In genomic region chr9:118477281-118477931, GRCm38 (mm10) we compare ENCODE assay signal across 8 mouse cellular contexts. TPM values are rescaled to one million over a fixed set of nuclear protein-coding genes. Genes with fewer than 3 reads are reported as not detected.
DNase-seq lines count a peak whose midpoint lies in the region; ATAC-seq and TF ChIP-seq lines count a peak whose summit lies in the region.

No protein-coding gene starts in this region.

- peaks cover 91% of the 10 kb centered on the region for H3K27me3 ChIP-seq in lung, embryonic 15.5 days
- peaks cover 93% of the 10 kb centered on the region for H3K27me3 ChIP-seq in embryonic facial prominence, embryonic 14.5 days (replicated peaks; ENCODE audit: control insufficient read depth, insufficient read depth, low read length)
- peaks cover 65% of the 10 kb centered on the region for H3K27me3 ChIP-seq in hindbrain, postnatal 0 days (ENCODE audit: insufficient read depth, low read length)
- peaks cover 53% of the 10 kb centered on the region for H3K27me3 ChIP-seq in midbrain, embryonic 16.5 days (ENCODE audit: control insufficient read depth, insufficient read depth, low read depth, low read length)

- no peaks in the 10 kb centered on the region for H3K9me3 ChIP-seq in lung, embryonic 15.5 days
- H3K9me3 ChIP-seq in embryonic facial prominence, embryonic 14.5 days (ENCODE audit: control insufficient read depth, low read length) = no peaks in the 10 kb centered on the region
- no peaks in the 10 kb centered on the region for H3K9me3 ChIP-seq in hindbrain, postnatal 0 days (ENCODE audit: low read length)
- H3K9me3 ChIP-seq in midbrain, embryonic 16.5 days (replicated peaks; ENCODE audit: control insufficient read depth, low read length, poor library complexity, severe bottlenecking) = no peaks in the 10 kb centered on the region

- peaks cover 22% of the 10 kb centered on the region for H3K4me1 ChIP-seq in lung, embryonic 15.5 days
- peaks cover 14% of the 10 kb centered on the region; the same call in 1 of the 2 replicates for H3K4me1 ChIP-seq in embryonic facial prominence, embryonic 14.5 days (ENCODE audit: control insufficient read depth, insufficient read depth, low read length)
- no peaks in the 10 kb centered on the region for H3K4me1 ChIP-seq in hindbrain, postnatal 0 days (ENCODE audit: insufficient read depth, low read length)
- H3K4me1 ChIP-seq in midbrain, embryonic 16.5 days (ENCODE audit: control insufficient read depth, insufficient read depth, low read length) = peaks cover 15% of the 10 kb centered on the region

- H3K27ac ChIP-seq in lung, embryonic 15.5 days = no peak overlapping the region
- H3K27ac ChIP-seq in embryonic facial prominence, embryonic 14.5 days (replicated peaks; ENCODE audit: low read depth, low read length) = no peak overlapping the region
- peak overlapping the region; percentile 8; the same call in 1 of the 2 replicates for H3K27ac ChIP-seq in hindbrain, postnatal 0 days
- no peak overlapping the region for H3K27ac ChIP-seq in midbrain, embryonic 16.5 days (ENCODE audit: low read length)

- H3K4me3 ChIP-seq in lung, embryonic 15.5 days = peak overlapping the region; percentile 43
- H3K4me3 ChIP-seq in embryonic facial prominence, embryonic 14.5 days (ENCODE audit: low read depth, low read length) = peak overlapping the region; percentile 45
- peak overlapping the region; percentile 44 for H3K4me3 ChIP-seq in hindbrain, postnatal 0 days (ENCODE audit: low read length)
- H3K4me3 ChIP-seq in midbrain, embryonic 16.5 days (ENCODE audit: low read depth, low read length) = peak overlapping the region; percentile 19; the same call in 1 of the 2 replicates

- no peak for TF ChIP-seq CTCF in hindbrain, postnatal 0 days (IDR thresholded peaks at IDR 0.05; ENCODE audit: low read depth)

- no peak for DNase-seq in lung, postnatal 36 days
- no peak for DNase-seq in embryonic facial prominence, embryonic 14.5 days (ENCODE audit: low spot score)
- DNase-seq in hindbrain, postnatal 0 days (ENCODE audit: low spot score) = peak; percentile 10
- no peak for DNase-seq in yolk sac, embryonic 10.5 days (ENCODE audit: low spot score)
- no peak for DNase-seq in urinary bladder, postnatal 10 days (ENCODE audit: low spot score)
- DNase-seq in layer of hippocampus, postnatal 25 days (ENCODE audit: extremely low spot score in 1 of 2, low spot score in 1 of 2) = no peak

- H3K36me3 ChIP-seq in lung, embryonic 15.5 days = no peaks in the 10 kb centered on the region
- no peaks in the 10 kb centered on the region for H3K36me3 ChIP-seq in embryonic facial prominence, embryonic 14.5 days (ENCODE audit: control insufficient read depth, insufficient read depth, low read length)
- H3K36me3 ChIP-seq in hindbrain, postnatal 0 days (ENCODE audit: insufficient read depth, low read length) = no peaks in the 10 kb centered on the region
- H3K36me3 ChIP-seq in midbrain, embryonic 16.5 days (ENCODE audit: control insufficient read depth, insufficient read depth, low read length) = no peaks in the 10 kb centered on the region

- ATAC-seq in lung, embryonic 15.5 days (ENCODE audit: borderline replicate concordance, extremely low read depth, low FRiP score, low TSS enrichment) = no peak
- ATAC-seq in embryonic facial prominence, embryonic 14.5 days (ENCODE audit: low read depth) = no peak
- no peak for ATAC-seq in hindbrain, postnatal 0 days
- no peak for ATAC-seq in midbrain, embryonic 16.5 days

- under 1% methylated on average over 31 of the region's 31 CpGs for WGBS in lung, embryonic 15.5 days
- WGBS in embryonic facial prominence, embryonic 14.5 days = under 1% methylated on average over 31 of the region's 31 CpGs
- under 1% methylated on average over 31 of the region's 31 CpGs for WGBS in hindbrain, postnatal 0 days
- under 1% methylated on average over 31 of the region's 31 CpGs for WGBS in midbrain, embryonic 16.5 days

- H3K4me2 ChIP-seq in lung, embryonic 15.5 days = peak overlapping the region; percentile 82
- peak overlapping the region; percentile 69 for H3K4me2 ChIP-seq in embryonic facial prominence, embryonic 14.5 days (ENCODE audit: low read depth, low read length)
- H3K4me2 ChIP-seq in hindbrain, postnatal 0 days (ENCODE audit: low read depth, low read length) = peak overlapping the region; percentile 53
- H3K4me2 ChIP-seq in midbrain, embryonic 16.5 days (ENCODE audit: low read length) = peak overlapping the region; percentile 36

- no peak overlapping the region for H3K9ac ChIP-seq in lung, embryonic 15.5 days
- no peak overlapping the region for H3K9ac ChIP-seq in embryonic facial prominence, embryonic 14.5 days (ENCODE audit: low read depth, low read length)
- H3K9ac ChIP-seq in hindbrain, postnatal 0 days (replicated peaks; ENCODE audit: low read length) = 0 out of 2 replicates have a peak overlapping the region, but pooled peaks have one; percentile 1
- no peak overlapping the region for H3K9ac ChIP-seq in midbrain, embryonic 16.5 days (ENCODE audit: low read depth, low read length)

RNA-seq across cellular contexts. Expression of gene Eomes, which starts 0.6 kb away (rescaled TPM):
- 0.08 TPM in 1 of 2 replicates, not detected in the other for polyA plus RNA-seq in lung, embryonic 15.5 days (2015; fragmentation: Nextera tagmentation; extraction: Ambion mirVana)
- 0.07 and 0.08 TPM in 2 replicates for polyA plus RNA-seq in embryonic facial prominence, embryonic 14.5 days (2014; fragmentation: Nextera tagmentation; extraction: Ambion mirVana)
- total RNA-seq in hindbrain, postnatal 0 days (2014; rRNA removed) = 16.2 and 19.4 TPM in 2 replicates
- polyA plus RNA-seq in hindbrain, postnatal 0 days (2015; fragmentation: Nextera tagmentation; extraction: Ambion mirVana) = 8.6 and 8.9 TPM in 2 replicates
- 1.4 and 2.0 TPM in 2 replicates for polyA plus RNA-seq in midbrain, embryonic 16.5 days (2015; fragmentation: Nextera tagmentation; extraction: Ambion mirVana)
- total RNA-seq in layer of hippocampus, postnatal 25 days (2021) = 1 to 10 TPM; 1.3 TPM

RNA-seq across cellular contexts. Expression of gene Golga4, which starts 28.7 kb away (rescaled TPM):
- polyA plus RNA-seq in lung, embryonic 15.5 days (2015; fragmentation: Nextera tagmentation; extraction: Ambion mirVana) = 39.2 and 43.5 TPM in 2 replicates
- polyA plus RNA-seq in embryonic facial prominence, embryonic 14.5 days (2014; fragmentation: Nextera tagmentation; extraction: Ambion mirVana) = 48.5 and 52.2 TPM in 2 replicates
- 34.1 and 36.8 TPM in 2 replicates for total RNA-seq in hindbrain, postnatal 0 days (2014; rRNA removed)
- 25.8 and 27.2 TPM in 2 replicates for polyA plus RNA-seq in hindbrain, postnatal 0 days (2015; fragmentation: Nextera tagmentation; extraction: Ambion mirVana)
- 41.5 and 44.2 TPM in 2 replicates for polyA plus RNA-seq in midbrain, embryonic 16.5 days (2015; fragmentation: Nextera tagmentation; extraction: Ambion mirVana)
- total RNA-seq in layer of hippocampus, postnatal 25 days (2021) = 10 to 100 TPM; 69.2 to 98.9 TPM
